Mouse (Mus musculus) C2C12 (cell line): ENCODE data around the gene Angptl2. TPM values are rescaled to one million over a fixed set of nuclear protein-coding genes. Genes with fewer than 3 reads are reported as not detected.
"Not testable (repeated sequence)": the region's sequence is repeated elsewhere in the genome, so short reads cannot be mapped to it uniquely, and the experiment has no call there.

Source experiments
- H3K27me3 ChIP-seq: one replicate; pipeline ENCODE4 v1.6.1; 2011; ENCODE audit not compliant: control insufficient read depth, insufficient read depth, insufficient read length
- H3K36me3 ChIP-seq: one replicate; pipeline ENCODE4 v1.6.1; 2011; ENCODE audit not compliant: control insufficient read depth, insufficient read depth
- H3K4me3 ChIP-seq: one replicate; pipeline ENCODE4 v1.5.1; 2011; ENCODE audit warnings: mild to moderate bottlenecking, control low read depth; ENCODE audit not compliant: poor library complexity, insufficient read depth, severe bottlenecking
- H3K79me2 ChIP-seq: one replicate; pipeline ENCODE4 v1.6.1; 2011; ENCODE audit not compliant: control insufficient read depth, insufficient read depth
- H3K79me3 ChIP-seq: one replicate; pipeline ENCODE4 v1.6.1; 2011; ENCODE audit warnings: low read depth, control low read depth
- H3ac ChIP-seq: one replicate; pipeline ENCODE3; 2011; ENCODE audit warnings: low read depth; ENCODE audit not compliant: control insufficient read depth, insufficient read length
- CEBPB ChIP-seq: IDR thresholded peaks from one replicate; pipeline ENCODE4 v1.6.1; 2011; ENCODE audit warnings: low read depth, mild to moderate bottlenecking, control low read depth, moderate library complexity
- CTCF ChIP-seq: IDR thresholded peaks from one replicate; pipeline ENCODE4 v1.5.1; 2011; ENCODE audit not compliant: control insufficient read depth, insufficient read depth, insufficient read length
- FOSL1 ChIP-seq: IDR thresholded peaks from one replicate; pipeline ENCODE4 v1.8.0; 2011; ENCODE audit warnings: mild to moderate bottlenecking, low read length; ENCODE audit not compliant: poor library complexity, insufficient read depth, severe bottlenecking
- MAX ChIP-seq: IDR thresholded peaks from one replicate; pipeline ENCODE4 v1.6.1; 2011; ENCODE audit warnings: mild to moderate bottlenecking, control low read depth
- MYOD1 ChIP-seq: IDR thresholded peaks from one replicate; pipeline ENCODE4 v1.6.1; 2011; ENCODE audit warnings: low read depth; ENCODE audit not compliant: control insufficient read depth, insufficient read length
- MYOG ChIP-seq: IDR thresholded peaks from one replicate; pipeline ENCODE4 v1.6.1; 2011; ENCODE audit not compliant: control insufficient read depth, insufficient read length; ENCODE audit errors: extremely low read depth
- USF1 ChIP-seq: IDR thresholded peaks from one replicate; pipeline ENCODE4 v1.6.1; 2011; ENCODE audit warnings: low read depth, mild to moderate bottlenecking, control low read depth, moderate library complexity
- polyA plus RNA-seq: library from polyadenylated mRNA; unstranded; fragments of >200 nt; fragmentation: generic; extraction: Trizol; gene quantifications from one replicate; pipeline ENCODE4 v1.2.1, GENCODE M21; 2012; ENCODE audit warnings: missing spikeins

The Angptl2 gene
- polyA plus RNA-seq, 1 experiment = 162 TPM

DNA sequence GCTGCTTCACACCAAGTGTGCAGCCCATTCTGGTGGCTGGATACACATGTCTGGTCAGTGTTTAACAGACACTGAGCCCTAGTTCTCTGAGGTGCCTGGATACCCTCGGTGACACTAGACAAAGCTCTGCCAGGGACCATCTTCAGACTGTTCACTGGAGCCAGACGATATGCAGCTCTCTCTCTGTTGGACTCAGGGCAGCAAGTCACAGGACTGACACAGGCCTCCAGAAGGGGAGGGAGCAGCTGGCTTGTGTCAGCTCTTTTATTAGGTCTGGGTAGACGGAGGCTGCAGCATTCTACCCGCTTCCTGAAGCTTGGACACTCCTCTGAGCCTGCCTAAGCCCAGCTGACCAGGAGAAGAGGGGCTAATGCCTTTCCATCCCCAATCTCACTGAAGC lies 8.8 kb upstream of the Angptl2 start:
- no peak overlapping the region for H3K4me3 ChIP-seq
- H3K27me3 ChIP-seq = no peaks in the 10 kb centered on the region
- H3K79me3 ChIP-seq = no peaks in the 10 kb centered on the region
- no peaks in the 10 kb centered on the region for H3K36me3 ChIP-seq
- H3K79me2 ChIP-seq = no peaks in the 10 kb centered on the region
- TF ChIP-seq MAX = no peak
- no peak for TF ChIP-seq USF1
- no peak for TF ChIP-seq MYOG
- no peak for TF ChIP-seq MYOD1
- no peak for TF ChIP-seq FOSL1
- TF ChIP-seq CEBPB = no peak
- TF ChIP-seq CTCF = no peak
- no peak overlapping the region for H3ac ChIP-seq

DNA sequence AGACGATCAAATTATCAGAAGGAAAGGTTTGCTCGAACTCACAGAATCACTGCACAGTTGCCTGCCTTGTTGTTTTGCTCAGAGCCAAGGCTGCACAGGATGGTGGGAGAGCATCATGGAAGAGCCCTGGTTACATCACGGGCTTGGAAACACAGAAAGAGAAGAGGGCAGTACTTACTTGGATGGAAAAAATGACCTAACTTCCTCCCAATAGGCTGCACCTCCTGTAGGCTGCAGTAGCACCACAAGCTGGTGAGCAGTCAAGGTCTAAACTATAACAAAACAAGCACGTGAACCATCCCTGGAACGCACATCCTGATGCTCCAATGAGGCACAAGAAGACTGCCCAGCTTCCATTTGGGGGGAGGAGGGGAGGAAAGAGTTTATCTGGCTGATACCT lies 7.7 kb upstream of the Angptl2 start:
- H3K79me2 ChIP-seq = no peaks in the 10 kb centered on the region
- TF ChIP-seq CTCF = no peak
- TF ChIP-seq MYOD1 = no peak
- TF ChIP-seq FOSL1 = no peak
- H3ac ChIP-seq = no peak overlapping the region

DNA sequence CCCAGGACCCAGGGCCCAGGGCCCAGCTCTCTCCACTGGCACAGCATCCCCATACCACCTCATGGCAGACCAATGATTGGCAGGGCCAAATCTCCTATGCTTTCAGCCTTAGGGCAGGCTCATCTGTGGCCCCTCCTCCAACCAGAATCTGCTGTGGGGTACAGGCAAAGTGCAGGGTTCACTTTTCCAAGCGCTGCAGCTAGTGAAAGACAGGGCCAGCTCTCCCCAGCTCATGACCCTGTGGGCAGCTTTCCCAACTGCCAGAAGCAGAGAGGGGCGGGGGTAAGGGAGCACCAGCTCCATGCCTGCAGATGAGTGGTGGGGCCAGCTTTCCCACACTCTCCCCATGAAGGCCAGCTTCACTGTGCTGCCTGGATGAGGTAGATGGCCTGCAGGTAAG lies 5.0 kb upstream of the Angptl2 start:
- no peaks in the 10 kb centered on the region for H3K79me3 ChIP-seq
- no peaks in the 10 kb centered on the region for H3K27me3 ChIP-seq
- H3K36me3 ChIP-seq = no peaks in the 10 kb centered on the region
- peaks cover under 1% of the 10 kb centered on the region for H3K79me2 ChIP-seq
- H3ac ChIP-seq = no peak overlapping the region
- no peak overlapping the region for H3K4me3 ChIP-seq
- TF ChIP-seq FOSL1 (no peak), MYOD1 (no peak), USF1 (no peak)

More for the DNA sequence above, 7.7 kb upstream of the Angptl2 start:
- Histone ChIP-seq H3K36me3 (no peaks in the 10 kb centered on the region), H3K27me3 (no peaks in the 10 kb centered on the region), H3K79me3 (no peaks in the 10 kb centered on the region), H3K4me3 (no peak overlapping the region)

DNA sequence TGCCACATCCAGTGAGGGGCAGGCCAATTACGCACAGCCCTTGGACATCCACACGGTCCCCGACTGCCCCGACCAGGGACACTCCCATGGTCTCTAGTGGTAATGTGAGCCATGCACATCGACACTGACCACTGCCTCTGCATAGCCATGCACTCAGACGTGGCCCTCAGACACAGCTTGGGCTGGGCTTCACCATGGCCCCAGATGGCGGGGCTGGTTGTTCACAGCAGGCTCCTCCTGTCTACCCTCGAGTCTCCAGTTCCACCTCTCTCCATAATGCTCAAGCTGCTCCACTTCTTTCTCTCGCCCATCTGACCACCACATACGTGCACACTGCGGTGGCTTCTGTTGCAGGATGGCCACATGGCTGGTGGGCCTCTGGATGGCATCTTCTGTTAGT lies 4.6 kb upstream of the Angptl2 start:
- not testable (repeated sequence) for H3ac ChIP-seq, H3K4me3 ChIP-seq, H3K27me3 ChIP-seq, H3K79me3 ChIP-seq, H3K79me2 ChIP-seq, H3K36me3 ChIP-seq

DNA sequence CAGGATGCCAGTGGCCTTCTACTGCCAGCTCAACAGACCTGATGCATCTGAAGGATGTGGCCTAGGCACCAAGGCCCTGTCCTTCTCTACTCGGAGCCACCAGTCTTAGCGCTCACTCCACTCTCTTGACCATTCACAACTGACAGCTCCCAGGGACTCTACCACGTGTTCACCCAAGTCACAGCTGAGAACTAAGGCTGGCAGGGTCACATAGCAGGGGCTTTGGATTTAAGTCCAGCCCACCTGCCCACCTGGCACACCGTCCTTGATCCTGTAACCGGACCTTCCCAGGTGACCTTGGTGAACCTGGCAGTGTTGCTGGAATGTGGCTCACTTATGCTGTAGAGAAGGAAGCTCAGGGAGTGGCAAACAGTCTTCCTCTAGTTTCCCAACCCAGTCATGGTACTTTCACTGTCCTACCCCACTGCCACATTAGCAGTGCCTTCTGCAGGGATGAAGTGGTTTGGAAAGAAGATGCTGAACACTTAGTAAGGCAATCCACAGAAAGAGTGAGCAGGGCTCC lies 631 bp upstream of the Angptl2 start:
- Histone ChIP-seq H3K79me2 (peaks cover 44% of the 10 kb centered on the region), H3K36me3 (peaks cover 30% of the 10 kb centered on the region), H3ac (peak overlapping the region; percentile 20), H3K27me3 (no peaks in the 10 kb centered on the region), H3K4me3 (no peak overlapping the region), H3K79me3 (peaks cover 43% of the 10 kb centered on the region)
- TF ChIP-seq FOSL1 (no peak), USF1 (peak; percentile 57), MYOD1 (no peak), MYOG (no peak)

DNA sequence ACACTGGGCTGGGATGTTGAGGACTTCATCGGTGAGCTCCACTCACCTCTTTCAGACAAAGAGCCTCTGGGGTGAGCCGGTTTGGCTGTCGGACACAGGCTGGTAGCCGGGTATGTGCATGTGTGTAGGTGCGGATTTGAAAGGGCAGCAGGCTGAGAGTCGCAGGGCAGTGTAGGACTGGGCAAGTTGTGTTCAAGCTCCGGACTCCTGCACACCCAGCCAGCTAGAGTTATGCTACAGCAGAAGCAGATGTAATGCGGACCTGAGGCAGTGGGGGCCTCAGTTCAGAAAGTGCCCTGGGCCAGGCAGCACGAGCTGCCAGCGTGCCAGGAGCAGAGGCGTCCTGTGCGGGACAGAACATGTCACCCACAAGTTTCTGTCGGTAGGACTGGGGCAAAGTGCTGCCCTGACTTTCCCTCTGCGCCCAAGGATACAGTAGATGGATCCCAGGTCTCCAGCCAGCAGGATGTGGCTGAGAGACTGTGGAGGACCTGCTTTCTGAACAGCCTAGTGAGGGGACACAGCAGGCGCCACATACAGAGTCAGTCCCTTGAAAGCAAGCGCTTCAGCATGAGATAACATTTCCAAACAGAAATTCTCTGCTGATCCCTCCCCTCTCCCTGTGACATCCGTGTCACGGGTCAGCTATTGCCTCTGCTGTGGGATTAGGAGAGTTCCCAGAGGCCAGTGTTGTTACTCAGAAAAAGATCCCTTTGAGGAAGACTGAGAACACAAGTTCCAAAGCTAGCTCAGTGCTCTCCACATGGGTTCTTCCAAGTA lies 966 bp downstream of the Angptl2 start:
- peaks cover 36% of the 10 kb centered on the region for H3K36me3 ChIP-seq
- peak overlapping the region; percentile 95 for H3K4me3 ChIP-seq
- no peaks in the 10 kb centered on the region for H3K27me3 ChIP-seq
- H3ac ChIP-seq = peak overlapping the region; percentile 84
- peaks cover 56% of the 10 kb centered on the region for H3K79me2 ChIP-seq
- no peak for TF ChIP-seq MYOD1
- TF ChIP-seq CTCF = no peak
- no peak for TF ChIP-seq CEBPB
- TF ChIP-seq MAX = no peak
- TF ChIP-seq MYOG = no peak
- TF ChIP-seq USF1 = no peak
- TF ChIP-seq FOSL1 = no peak
- peaks cover 49% of the 10 kb centered on the region for H3K79me3 ChIP-seq
